Mouse (Mus musculus) CD4-positive naive resting alpha-beta T cell, adult 76 days (primary cell): ENCODE measurements around the gene Ticrr. TPM values are rescaled to one million over a fixed set of nuclear protein-coding genes. Genes with fewer than 3 reads are reported as not detected.

Source experiments
- total RNA-seq: library from RNA; stranded (reverse); gene quantifications from one replicate; pipeline ENCODE4 v1.2.4, GENCODE M21; 2023

The Ticrr gene
- total RNA-seq: 0.97 TPM

DNA sequence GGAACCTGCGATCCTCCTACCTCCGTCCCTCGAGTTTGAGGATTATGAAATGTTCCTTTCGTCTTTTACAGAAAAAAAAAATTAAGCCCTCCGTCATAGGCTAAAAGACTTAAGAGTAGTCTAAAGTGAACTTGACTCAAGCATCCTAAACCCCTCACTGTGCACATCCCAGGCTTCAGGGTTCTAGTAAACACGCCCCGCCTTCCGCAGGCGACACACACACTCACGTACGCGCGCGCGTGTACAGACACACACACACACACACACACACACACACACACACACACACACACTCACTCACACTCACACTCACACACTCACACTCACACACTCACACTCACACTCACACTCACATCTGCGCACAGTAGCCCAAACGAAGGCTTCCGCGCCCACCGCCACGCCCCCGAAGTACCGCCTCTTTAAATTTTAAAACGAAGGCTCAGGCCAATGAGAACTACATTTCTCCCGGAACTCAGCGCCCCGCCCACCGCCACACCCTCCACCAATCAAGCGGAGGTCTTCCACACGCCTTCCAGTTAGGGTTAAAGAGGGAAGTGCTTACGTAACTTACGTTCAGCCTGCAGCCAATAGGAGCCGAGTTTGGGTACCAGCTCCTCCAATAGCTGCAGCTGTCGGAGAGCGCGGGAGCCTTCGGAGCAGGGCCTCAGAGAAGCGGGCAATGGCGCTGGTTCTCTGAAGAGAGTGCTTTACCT lies at the start of gene Ticrr:
TSS of gene Ticrr (plus strand) at position 619 of the 713 bp plus-strand sequence.

DNA sequence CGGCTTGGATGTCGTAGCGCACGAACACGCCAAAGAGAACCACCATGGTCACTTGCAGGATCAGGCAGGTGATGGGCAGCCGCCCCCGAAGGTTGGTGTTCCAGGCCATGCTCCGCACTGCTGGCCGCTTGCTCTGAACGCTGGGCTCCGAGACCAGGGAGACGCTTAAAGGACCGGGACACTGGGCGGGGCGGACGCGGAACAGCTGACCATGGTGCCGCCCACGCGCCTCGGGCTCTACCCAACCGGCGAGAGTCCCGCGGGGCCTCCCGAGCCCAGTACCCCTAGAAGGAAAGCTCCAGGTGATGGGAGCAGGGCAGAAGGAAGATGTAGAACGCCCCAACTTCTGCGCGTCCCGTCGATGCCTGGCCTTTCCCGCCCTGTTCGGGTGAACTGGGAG lies 42.6 kb upstream of the Ticrr start, which contains the start of gene Rhcg:
TSS of gene Rhcg (minus strand) at position 240 of the 400 bp plus-strand sequence.

DNA sequence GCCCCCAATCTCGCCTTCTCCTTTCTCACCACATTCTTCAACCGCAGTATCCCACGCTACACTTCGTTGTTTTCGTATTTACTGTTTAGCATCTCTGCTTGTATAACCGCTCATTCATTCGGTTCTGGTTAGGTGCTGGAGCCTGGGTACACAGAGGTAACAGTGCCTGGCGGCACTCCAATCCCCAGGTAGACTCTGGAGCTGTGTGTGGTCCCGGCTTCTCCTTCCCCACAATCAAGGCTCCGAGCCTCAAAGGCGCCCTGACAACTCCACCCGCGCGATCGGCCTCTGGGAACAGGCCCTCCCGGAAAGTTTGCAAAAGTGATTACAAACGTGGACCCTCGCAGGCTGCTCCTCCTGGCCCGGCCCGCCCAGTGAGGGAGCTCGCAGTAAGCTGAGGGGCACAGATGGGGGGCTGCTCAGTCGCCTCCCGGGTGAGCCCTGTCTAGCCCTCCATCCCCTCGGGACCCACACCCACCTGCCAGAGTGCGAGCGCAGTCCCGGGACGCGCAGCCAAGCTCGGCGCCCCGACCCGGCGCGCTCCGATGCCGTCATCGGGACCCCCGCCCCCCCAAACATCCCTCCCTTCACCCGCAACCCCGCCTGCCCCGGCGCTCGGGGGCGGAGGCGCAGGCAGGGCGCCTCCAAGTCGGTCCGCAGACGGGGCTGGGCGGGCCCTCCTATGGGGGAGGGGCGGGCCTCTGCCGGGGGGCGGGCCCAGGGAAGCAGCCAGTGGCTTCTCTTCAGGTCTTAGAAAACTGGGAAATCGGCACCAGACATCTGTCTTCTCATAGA lies 55.4 kb downstream of the Ticrr start, which contains the start of gene Kif7:
TSS of gene Kif7 (minus strand) at position 534 of the 795 bp plus-strand sequence.

DNA sequence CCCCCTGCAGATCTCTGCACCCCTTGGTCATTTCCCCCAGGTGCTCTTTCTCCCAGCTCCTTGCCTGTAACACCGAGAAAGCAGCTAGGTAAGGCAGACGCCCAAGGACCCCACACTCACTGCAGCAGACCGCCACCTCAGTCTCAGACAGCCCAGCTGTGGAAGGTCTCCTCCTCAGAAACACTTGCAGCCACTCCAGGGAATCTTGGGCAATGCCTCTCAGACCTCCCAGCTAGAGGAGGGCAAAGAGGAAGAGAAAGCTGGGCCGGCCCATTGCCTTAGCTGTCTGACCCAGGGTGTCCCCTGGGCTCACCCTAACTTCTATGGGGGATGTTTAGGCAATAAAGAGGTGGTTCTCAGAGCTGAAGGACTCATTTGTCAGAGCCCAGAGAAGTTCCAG lies 72.6 kb downstream of the Ticrr start, which contains the start of gene Plin1:
TSS of gene Plin1 (minus strand) at position 282 of the 400 bp plus-strand sequence.

DNA sequence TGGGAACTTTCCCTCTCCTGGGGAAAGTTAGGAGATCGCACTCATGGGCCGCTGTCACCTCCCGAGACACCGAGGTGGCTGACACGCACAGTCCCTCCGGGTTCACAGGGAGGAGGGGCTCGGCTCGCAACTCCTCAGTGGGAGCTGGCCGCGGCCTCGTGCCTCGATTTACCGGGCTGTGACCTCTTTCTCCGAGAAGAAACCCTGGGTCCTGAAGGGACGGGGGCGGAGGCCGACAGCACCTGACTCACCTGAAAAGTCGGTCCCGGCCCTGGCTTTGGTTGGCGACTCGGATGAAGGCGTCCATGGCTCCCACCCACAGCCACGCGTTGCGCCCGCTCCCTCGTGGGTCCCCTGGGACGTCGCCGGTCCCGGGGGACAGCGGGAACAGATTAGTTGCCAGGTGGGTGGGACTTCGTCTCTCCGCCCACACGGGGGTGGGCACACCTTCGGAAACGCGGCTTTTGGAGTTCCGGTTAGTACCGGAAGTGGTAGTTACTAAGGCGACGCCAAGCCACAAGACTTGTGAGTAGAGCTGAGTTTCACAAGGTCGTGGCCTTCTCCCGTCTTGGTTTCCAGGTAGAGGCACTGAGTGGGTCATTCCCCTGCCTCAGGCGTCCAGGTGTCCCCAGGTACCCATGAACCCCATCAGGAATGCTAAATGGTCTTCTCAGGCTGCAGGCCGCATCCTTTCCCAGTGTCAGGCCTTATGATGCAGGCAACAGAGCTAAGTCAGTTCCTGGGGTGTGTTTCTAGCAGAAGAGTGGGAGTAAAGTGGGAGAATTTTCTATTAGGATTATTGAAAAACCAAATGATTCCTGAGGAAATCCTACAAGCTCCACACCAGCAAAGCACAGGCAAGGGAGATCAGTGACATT lies 82.9 kb downstream of the Ticrr start, which contains the start of the genes Pex11a and Wdr93:
TSS of gene Pex11a (minus strand) at position 473 of the 878 bp plus-strand sequence.
TSS of gene Wdr93 (plus strand) at position 505 of the 878 bp plus-strand sequence.

Other genes with a start within 250 kb of the Ticrr start
- gene Polg, start 193.8 kb upstream of the Ticrr start, total RNA-seq: 289 TPM
- not detected for gene Rhcg, start 42.5 kb upstream of the Ticrr start, total RNA-seq
- gene Kif7, start 55.5 kb downstream of the Ticrr start, total RNA-seq: 1.9 TPM
- gene Plin1, start 72.7 kb downstream of the Ticrr start, total RNA-seq: not detected
- 0.32 TPM for gene Pex11a, start 82.9 kb downstream of the Ticrr start, total RNA-seq
- not detected for gene Wdr93, start 83.0 kb downstream of the Ticrr start, total RNA-seq
- gene Mesp1, start 133.6 kb downstream of the Ticrr start, total RNA-seq: not detected
- 0.29 TPM for gene Mesp2, start 150.5 kb downstream of the Ticrr start, total RNA-seq
- 1.9 TPM for gene Anpep, start 200.9 kb downstream of the Ticrr start, total RNA-seq